Mouse (Mus musculus) left cerebral cortex, postnatal 10 days (tissue): ENCODE results near the gene Atp1a4. TPM values are rescaled to one million over a fixed set of nuclear protein-coding genes. Genes with fewer than 3 reads are reported as not detected.

ENCODE experiments used
- DNase-seq, 2 experiments: peaks; one replicate each; pipeline ENCODE4 v3.0.0; 2021 to 2022; ENCODE audit warnings: low spot score in 2 of 2, mixed read lengths in 1 of 2; ENCODE audit errors: extremely low spot score in 1 of 2
- intact Hi-C: fragments of 180-260 bp; cut with DNase I; formaldehyde crosslinking; loops from one replicate; pipeline ENCODE4 v1.15.1; 2025
- total RNA-seq, 2 experiments: library from RNA; stranded (reverse); gene quantifications; 2 replicates each; pipeline ENCODE4 v1.2.3; 2021

Gene Atp1a4
- total RNA-seq, 2 experiments from 2014 or later: not detected

- intact Hi-C loops: no loop called here
- no peak for DNase-seq
Measured at GRCm38 (mm10) chr1:172177791-172178190, 80.4 kb downstream of the Atp1a4 start.

Other genes starting within 250 kb of the Atp1a4 start
- gene Vangl2, start 230.0 kb downstream of the Atp1a4 start, total RNA-seq: 10 to 100 TPM; 32.8 to 34.0 TPM
- under 1 TPM in 1 of 2 experiments, not detected in 1; 0.32 TPM for gene Nhlh1, start 200.8 kb downstream of the Atp1a4 start, total RNA-seq
- gene Copa, start 175.9 kb downstream of the Atp1a4 start, total RNA-seq: 100 to 1,000 TPM; 179 to 183 TPM
- gene Ncstn, start 175.6 kb downstream of the Atp1a4 start, total RNA-seq: 10 to 100 TPM; 79.0 to 82.2 TPM
- gene Pex19, start 131.7 kb downstream of the Atp1a4 start, total RNA-seq: 100 to 1,000 TPM in 1 of 2 experiments, 10 to 100 TPM in 1; 99.1 to 104 TPM
- 10 to 100 TPM; 87.0 to 88.0 TPM for gene Dcaf8, start 110.3 kb downstream of the Atp1a4 start, total RNA-seq
- 100 to 1,000 TPM; 368 TPM for gene Pea15a, start 51.6 kb downstream of the Atp1a4 start, total RNA-seq
- 1 to 10 TPM in 1 of 2 experiments, under 1 TPM in 1; 0.49 to 1.3 TPM for gene Casq1, start 38.5 kb downstream of the Atp1a4 start, total RNA-seq
- 100 to 1,000 TPM; 216 to 226 TPM for gene Igsf8, start 3.2 kb upstream of the Atp1a4 start, total RNA-seq
- 100 to 1,000 TPM; 393 to 413 TPM for gene Atp1a2, start 39.6 kb upstream of the Atp1a4 start, total RNA-seq
- 10 to 100 TPM; 77.8 to 84.5 TPM for gene Kcnj9, start 70.9 kb upstream of the Atp1a4 start, total RNA-seq
- 10 to 100 TPM; 68.5 to 69.3 TPM for gene Kcnj10, start 82.8 kb upstream of the Atp1a4 start, total RNA-seq
- 10 to 100 TPM in 1 of 2 experiments, 1 to 10 TPM in 1; 9.8 to 10.6 TPM for gene Pigm, start 118.1 kb upstream of the Atp1a4 start, total RNA-seq
- under 1 TPM; 0.43 to 0.81 TPM for gene Slamf9, start 216.9 kb upstream of the Atp1a4 start, total RNA-seq
- gene Igsf9, start 223.4 kb upstream of the Atp1a4 start, total RNA-seq: 10 to 100 TPM; 19.2 to 27.4 TPM
- 10 to 100 TPM; 17.0 to 18.6 TPM for gene Tagln2, start 241.6 kb upstream of the Atp1a4 start, total RNA-seq